Comparison of ENCODE assay signal across 19 mouse cellular contexts in the genomic region with DNA sequence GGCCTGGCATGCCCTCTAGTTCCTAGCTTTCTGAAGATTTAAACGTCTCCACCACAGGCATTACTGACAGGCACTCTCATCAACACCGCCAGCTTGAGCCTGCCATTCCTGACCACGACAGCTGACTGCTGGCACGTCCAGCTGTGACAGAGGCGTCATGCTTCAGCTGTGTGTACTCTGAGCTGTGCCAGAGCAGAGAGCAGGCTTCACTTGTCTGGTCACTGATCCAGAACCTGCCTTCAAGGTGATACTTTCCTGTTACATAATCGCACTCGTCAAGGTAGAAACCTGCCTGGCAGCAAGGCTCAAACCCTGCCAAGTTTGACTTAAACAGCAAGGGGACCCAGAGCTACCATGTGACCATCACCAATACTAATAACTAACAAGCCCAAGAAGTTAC. TPM values are rescaled to one million over a fixed set of nuclear protein-coding genes. Genes with fewer than 3 reads are reported as not detected.
A peak's percentile ranks its signal among the peaks of the same experiment; 100 is the strongest.
DNase-seq lines count a peak whose midpoint lies in the region; ATAC-seq and TF ChIP-seq lines count a peak whose summit lies in the region.
"Had no signal": no experiment of that assay in that cellular context is flagged by ENCODE, and none has a peak within 500 bp of the region (broad histone marks: within the 10 kb centered on the region; RNA-seq: fewer than 3 reads in every experiment).

No protein-coding gene starts in this region.

- no peak for TF ChIP-seq POLR2A in cerebellum, adult 2 months (IDR thresholded peaks at IDR 0.05; ENCODE audit: borderline replicate concordance, insufficient read depth, low read length)
- no peak for TF ChIP-seq POLR2A in myocyte (IDR thresholded peaks at IDR 0.05; ENCODE audit: insufficient read length, low read depth)

- 17% methylated on average over 7 of the region's 7 CpGs for WGBS in cerebellum, adult 2 months
- 44% methylated on average over 7 of the region's 7 CpGs for WGBS in kidney, embryonic 15.5 days
- 82% methylated on average over 7 of the region's 7 CpGs for WGBS in intestine, embryonic 16.5 days

- no peak overlapping the region for H3ac ChIP-seq in myocyte (ENCODE audit: control insufficient read depth, insufficient read length)

- DNase-seq in cerebellum, adult 2 months, result peak; percentile 37 to 39
- no peak for DNase-seq in cerebellum, postnatal 4 days (ENCODE audit: low spot score in 2 of 2)
- peak; percentile 18 for DNase-seq in lung, postnatal 25 days (ENCODE audit: low spot score)
- no peak for DNase-seq in lung, postnatal 10 days
- DNase-seq in natural killer cell, adult 2 months (ENCODE audit: low spot score in 2 of 2), result no peak
- DNase-seq: adrenal gland, postnatal 25 days; cerebellum, postnatal 10 days; embryo, embryonic 11 days; right cerebral cortex, postnatal 4 days had no signal

- no peak for ATAC-seq in kidney, embryonic 15.5 days (replicated peaks; ENCODE audit: low FRiP score)
- ATAC-seq in intestine, embryonic 16.5 days, result no peak
- ATAC-seq: forebrain, embryonic 14.5 days; intestine, embryonic 15.5 days; lung, postnatal 0 days had no signal

- TF ChIP-seq CTCF in cerebellum, adult 2 months (IDR thresholded peaks at IDR 0.05; ENCODE audit: borderline replicate concordance, insufficient read depth, low read depth, low read length), result no peak

- H3K9me3 ChIP-seq in kidney, embryonic 15.5 days (replicated peaks), result no peaks in the 10 kb centered on the region
- H3K9me3 ChIP-seq in intestine, embryonic 16.5 days (ENCODE audit: control insufficient read depth, low read length), result no peaks in the 10 kb centered on the region
- H3K9me3 ChIP-seq: hindbrain, embryonic 12.5 days; intestine, embryonic 15.5 days; limb, embryonic 12.5 days had no signal

- H3K4me1 ChIP-seq in cerebellum, adult 2 months (ENCODE audit: control insufficient read depth, insufficient read depth, low read length), result peaks cover 24% of the 10 kb centered on the region
- H3K4me1 ChIP-seq in kidney, embryonic 15.5 days, result peaks cover 26% of the 10 kb centered on the region
- H3K4me1 ChIP-seq in intestine, embryonic 16.5 days (ENCODE audit: control insufficient read depth, insufficient read depth, low read length), result peaks cover 7% of the 10 kb centered on the region

- no peaks in the 10 kb centered on the region for H3K27me3 ChIP-seq in cerebellum, adult 2 months (ENCODE audit: control insufficient read depth, insufficient read depth, low read length)
- H3K27me3 ChIP-seq in kidney, embryonic 15.5 days, result no peaks in the 10 kb centered on the region
- no peaks in the 10 kb centered on the region for H3K27me3 ChIP-seq in myocyte (ENCODE audit: control insufficient read depth, insufficient read depth, insufficient read length)
- H3K27me3 ChIP-seq in intestine, embryonic 16.5 days (replicated peaks; ENCODE audit: control insufficient read depth, insufficient read depth, low read length), result no peaks in the 10 kb centered on the region
- H3K27me3 ChIP-seq: hindbrain, embryonic 12.5 days; intestine, embryonic 15.5 days; limb, embryonic 12.5 days had no signal

- H3K79me2 ChIP-seq in myocyte (ENCODE audit: control insufficient read depth, insufficient read depth), result peaks cover 35% of the 10 kb centered on the region

- peaks cover 56% of the 10 kb centered on the region for H3K36me3 ChIP-seq in kidney, embryonic 15.5 days
- H3K36me3 ChIP-seq in myocyte (ENCODE audit: control insufficient read depth, insufficient read depth), result peaks cover 14% of the 10 kb centered on the region
- H3K36me3 ChIP-seq in intestine, embryonic 16.5 days (ENCODE audit: control insufficient read depth, insufficient read depth, low read length), result peaks cover 26% of the 10 kb centered on the region

- H3K4me2 ChIP-seq in kidney, embryonic 15.5 days, result no peak overlapping the region
- peak overlapping the region; percentile 51 for H3K4me2 ChIP-seq in myocyte (ENCODE audit: low read depth)
- no peak overlapping the region for H3K4me2 ChIP-seq in intestine, embryonic 16.5 days (ENCODE audit: low read depth, low read length)
- H3K4me2 ChIP-seq: hindbrain, embryonic 12.5 days; intestine, embryonic 15.5 days; limb, embryonic 12.5 days; midbrain, embryonic 11.5 days had no signal

- H3K4me3 ChIP-seq in cerebellum, adult 2 months (replicated peaks; ENCODE audit: insufficient read depth, low read depth, low read length), result peak overlapping the region; percentile 34
- no peak overlapping the region for H3K4me3 ChIP-seq in kidney, embryonic 15.5 days (replicated peaks)
- H3K4me3 ChIP-seq in myocyte, result no peak overlapping the region
- no peak overlapping the region for H3K4me3 ChIP-seq in intestine, embryonic 16.5 days (ENCODE audit: low read length)
- H3K4me3 ChIP-seq: hindbrain, embryonic 12.5 days; intestine, embryonic 15.5 days; limb, embryonic 12.5 days had no signal

- H3K9ac ChIP-seq in kidney, embryonic 15.5 days, result no peak overlapping the region
- H3K9ac ChIP-seq in intestine, embryonic 16.5 days (ENCODE audit: low read depth, low read length), result no peak overlapping the region
- H3K9ac ChIP-seq: intestine, embryonic 15.5 days; limb, embryonic 12.5 days; liver, embryonic 14.5 days had no signal

- H3K27ac ChIP-seq in cerebellum, adult 2 months (ENCODE audit: insufficient read depth, low read length), result peak overlapping the region; percentile 51
- 0 out of 2 replicates have a peak overlapping the region, but pooled peaks have one; percentile 32 for H3K27ac ChIP-seq in kidney, embryonic 15.5 days
- H3K27ac ChIP-seq in intestine, embryonic 16.5 days (ENCODE audit: low read length), result no peak overlapping the region
- H3K27ac ChIP-seq: hindbrain, embryonic 12.5 days; intestine, embryonic 15.5 days; limb, embryonic 12.5 days; liver, embryonic 14.5 days had no signal

TF ChIP-seq in myocyte, 11 proteins besides CTCF, POLR2A, EP300 and RAD21:
- TF ChIP-seq TCF3 (IDR thresholded peaks at IDR 0.05; ENCODE audit: insufficient read length, low read depth) (peak; percentile 98), MYOG (IDR thresholded peaks at IDR 0.05; ENCODE audit: control insufficient read depth in 1 of 3, insufficient read depth in 1 of 3, insufficient read length in 2 of 3, low read depth in 2 of 3) (peak; percentile 99 to 100 (median 99)), E2F4 (IDR thresholded peaks at IDR 0.05; ENCODE audit: insufficient read depth) (no peak), MYOD1 (IDR thresholded peaks at IDR 0.05; ENCODE audit: control insufficient read depth in 1 of 3, insufficient read length in 2 of 3, low read depth in 2 of 3) (peak; percentile 87 to 99 (median 99)), MAX (IDR thresholded peaks at IDR 0.05; ENCODE audit: low read depth) (no peak), USF1 (IDR thresholded peaks at IDR 0.05; ENCODE audit: low read depth) (no peak), SRF (IDR thresholded peaks at IDR 0.05; ENCODE audit: control insufficient read depth, insufficient read length, low read depth) (peak; percentile 7), TCF12 (IDR thresholded peaks at IDR 0.05; ENCODE audit: insufficient read depth, poor library complexity, severe bottlenecking) (peak; percentile 84), REST (IDR thresholded peaks at IDR 0.05; ENCODE audit: insufficient read depth, insufficient read length) (no peak), POLR2AphosphoS2 (IDR thresholded peaks at IDR 0.05; ENCODE audit: insufficient read length, low read depth) (no peak), CEBPB (IDR thresholded peaks at IDR 0.05; ENCODE audit: insufficient read depth, poor library complexity, severe bottlenecking) (no peak)

RNA-seq across cellular contexts. Expression of a gene that starts 2.7 kb away (rescaled TPM):
- polyA plus RNA-seq in cerebellum, adult 2 months (2012; rRNA removed), result 199 and 212 TPM in 2 replicates
- polyA plus RNA-seq in kidney, embryonic 15.5 days (2015; fragmentation: Nextera tagmentation; extraction: Ambion mirVana), result 151 and 162 TPM in 2 replicates
- polyA plus RNA-seq in myocyte (2012; fragmentation: generic; extraction: Trizol), result 117 TPM
- polyA plus RNA-seq in intestine, embryonic 16.5 days (2015; fragmentation: Nextera tagmentation; extraction: Ambion mirVana), result 126 and 127 TPM in 2 replicates

RNA-seq across cellular contexts. Expression of a gene that starts 12.3 kb away (rescaled TPM):
- polyA plus RNA-seq in cerebellum, adult 2 months (2012; rRNA removed), result 29.4 and 32.0 TPM in 2 replicates
- polyA plus RNA-seq in kidney, embryonic 15.5 days (2015; fragmentation: Nextera tagmentation; extraction: Ambion mirVana), result 34.0 and 36.1 TPM in 2 replicates
- 15.3 TPM for polyA plus RNA-seq in myocyte (2012; fragmentation: generic; extraction: Trizol)
- 18.8 and 21.5 TPM in 2 replicates for polyA plus RNA-seq in intestine, embryonic 16.5 days (2015; fragmentation: Nextera tagmentation; extraction: Ambion mirVana)

RNA-seq across cellular contexts. Expression of a gene that starts 27.3 kb away (rescaled TPM):
- 24.4 and 26.4 TPM in 2 replicates for polyA plus RNA-seq in cerebellum, adult 2 months (2012; rRNA removed)
- 90.2 and 95.5 TPM in 2 replicates for polyA plus RNA-seq in kidney, embryonic 15.5 days (2015; fragmentation: Nextera tagmentation; extraction: Ambion mirVana)
- 51.1 TPM for polyA plus RNA-seq in myocyte (2012; fragmentation: generic; extraction: Trizol)
- 75.3 and 91.4 TPM in 2 replicates for polyA plus RNA-seq in intestine, embryonic 16.5 days (2015; fragmentation: Nextera tagmentation; extraction: Ambion mirVana)

RNA-seq across cellular contexts. Expression of a gene that starts 27.4 kb away (rescaled TPM):
- 290 and 306 TPM in 2 replicates for polyA plus RNA-seq in cerebellum, adult 2 months (2012; rRNA removed)
- polyA plus RNA-seq in kidney, embryonic 15.5 days (2015; fragmentation: Nextera tagmentation; extraction: Ambion mirVana), result 205 and 219 TPM in 2 replicates
- polyA plus RNA-seq in myocyte (2012; fragmentation: generic; extraction: Trizol), result 234 TPM
- polyA plus RNA-seq in intestine, embryonic 16.5 days (2015; fragmentation: Nextera tagmentation; extraction: Ambion mirVana), result 260 TPM in 2 replicates

RNA-seq across cellular contexts. Expression of a gene that starts 48.6 kb away (rescaled TPM):
- polyA plus RNA-seq in cerebellum, adult 2 months (2012; rRNA removed), result 391 and 435 TPM in 2 replicates
- polyA plus RNA-seq in kidney, embryonic 15.5 days (2015; fragmentation: Nextera tagmentation; extraction: Ambion mirVana), result 44.8 and 45.6 TPM in 2 replicates
- 43.0 TPM for polyA plus RNA-seq in myocyte (2012; fragmentation: generic; extraction: Trizol)
- 80.1 and 87.4 TPM in 2 replicates for polyA plus RNA-seq in intestine, embryonic 16.5 days (2015; fragmentation: Nextera tagmentation; extraction: Ambion mirVana)

Comparison
In these comparisons a context has a peak if more than half of its experiments do, and no peak if none do; other contexts are left out.
1. DNase-seq: peak in cerebellum, adult 2 months (2 of 2) and lung, postnatal 25 days (single experiment); none in cerebellum, postnatal 4 days (0 of 2), lung, postnatal 10 days (single experiment) and natural killer cell, adult 2 months (0 of 2).